Mouse (Mus musculus): Measurements from ENCODE around the gene Nkpd1. TPM values are rescaled to one million over a fixed set of nuclear protein-coding genes. Genes with fewer than 3 reads are reported as not detected.

The Nkpd1 gene
- polyA plus RNA-seq, 1 experiment, result not detected

- Histone ChIP-seq H3K4me3 (ENCODE audit: insufficient read depth, low read depth, low read length) (no peak overlapping the region), H3K27ac (replicated peaks; ENCODE audit: low read depth, low read length) (no peak overlapping the region), H3K4me1 (ENCODE audit: control insufficient read depth, insufficient read depth, insufficient read length, low read length) (0 out of 2 replicates have a peak, but pooled peaks cover 5% of the 10 kb centered on the region)
Measured at GRCm38 (mm10) chr7:19567426-19567825, 49.8 kb downstream of the Nkpd1 start.

GRCm38 (mm10) chr7:19569647-19570046 is 52.0 kb downstream of the Nkpd1 start:
- H3K4me1 ChIP-seq (ENCODE audit: control insufficient read depth, insufficient read depth, insufficient read length, low read length), result 0 out of 2 replicates have a peak, but pooled peaks cover 5% of the 10 kb centered on the region
- H3K27ac ChIP-seq (replicated peaks; ENCODE audit: low read depth, low read length), result no peak overlapping the region
- no peak overlapping the region for H3K4me3 ChIP-seq (ENCODE audit: insufficient read depth, low read depth, low read length)

- peaks cover 7% of the 10 kb centered on the region; the same call in 1 of the 2 replicates for H3K4me1 ChIP-seq (ENCODE audit: control insufficient read depth, insufficient read depth, insufficient read length, low read length)
- H3K4me3 ChIP-seq (ENCODE audit: insufficient read depth, low read depth, low read length), result peak overlapping the region; percentile 69
- peak overlapping the region; percentile 98 for H3K27ac ChIP-seq (replicated peaks; ENCODE audit: low read depth, low read length)
Measured at GRCm38 (mm10) chr7:19572926-19573775, 55.5 kb downstream of the Nkpd1 start.

- Histone ChIP-seq H3K4me1 (ENCODE audit: control insufficient read depth, insufficient read depth, insufficient read length, low read length) (peaks cover 7% of the 10 kb centered on the region; the same call in 1 of the 2 replicates), H3K27ac (replicated peaks; ENCODE audit: low read depth, low read length) (peak overlapping the region; percentile 98), H3K4me3 (ENCODE audit: insufficient read depth, low read depth, low read length) (peak overlapping the region; percentile 69)
Measured at GRCm38 (mm10) chr7:19573776-19574140, 56.1 kb downstream of the Nkpd1 start.

Other genes with a start within 250 kb of the Nkpd1 start
- gene Vasp, start 246.0 kb upstream of the Nkpd1 start, polyA plus RNA-seq (2012; ENCODE audit: insufficient read depth, insufficient read length, missing spikeins), result 13.4 and 19.2 TPM in 2 replicates
- gene Ppm1n, start 237.8 kb upstream of the Nkpd1 start, polyA plus RNA-seq (2012; ENCODE audit: insufficient read depth, insufficient read length, missing spikeins), result not detected in 2 replicates
- 14.9 and 16.6 TPM in 2 replicates for gene Rtn2, start 235.2 kb upstream of the Nkpd1 start, polyA plus RNA-seq (2012; ENCODE audit: insufficient read depth, insufficient read length, missing spikeins)
- 2.7 and 48.0 TPM in 2 replicates for gene Fosb, start 207.8 kb upstream of the Nkpd1 start, polyA plus RNA-seq (2012; ENCODE audit: insufficient read depth, insufficient read length, missing spikeins)
- 32.6 and 38.4 TPM in 2 replicates for gene Ercc1, start 173.1 kb upstream of the Nkpd1 start, polyA plus RNA-seq (2012; ENCODE audit: insufficient read depth, insufficient read length, missing spikeins)
- 3.3 and 5.5 TPM in 2 replicates for gene Cd3eap, start 158.4 kb upstream of the Nkpd1 start, polyA plus RNA-seq (2012; ENCODE audit: insufficient read depth, insufficient read length, missing spikeins)
- gene Ppp1r13l, start 158.1 kb upstream of the Nkpd1 start, polyA plus RNA-seq (2012; ENCODE audit: insufficient read depth, insufficient read length, missing spikeins), result 1.7 and 4.1 TPM in 2 replicates
- gene Ercc2, start 135.8 kb upstream of the Nkpd1 start, polyA plus RNA-seq (2012; ENCODE audit: insufficient read depth, insufficient read length, missing spikeins), result 4.4 and 6.4 TPM in 2 replicates
- gene Klc3, start 113.7 kb upstream of the Nkpd1 start, polyA plus RNA-seq (2012; ENCODE audit: insufficient read depth, insufficient read length, missing spikeins), result not detected in 2 replicates
- gene Ckm, start 113.1 kb upstream of the Nkpd1 start, polyA plus RNA-seq (2012; ENCODE audit: insufficient read depth, insufficient read length, missing spikeins), result 328 and 404 TPM in 2 replicates
- gene Mark4, start 59.0 kb upstream of the Nkpd1 start, polyA plus RNA-seq (2012; ENCODE audit: insufficient read depth, insufficient read length, missing spikeins), result 9.8 and 10.9 TPM in 2 replicates
- gene Exoc3l2, start 54.5 kb upstream of the Nkpd1 start, polyA plus RNA-seq (2012; ENCODE audit: insufficient read depth, insufficient read length, missing spikeins), result 0.79 and 1.0 TPM in 2 replicates
- gene Bloc1s3, start 9.5 kb upstream of the Nkpd1 start, polyA plus RNA-seq (2012; ENCODE audit: insufficient read depth, insufficient read length, missing spikeins), result 3.4 and 4.0 TPM in 2 replicates
- gene Trappc6a, start 9.4 kb upstream of the Nkpd1 start, polyA plus RNA-seq (2012; ENCODE audit: insufficient read depth, insufficient read length, missing spikeins), result 39.3 and 49.9 TPM in 2 replicates
- gene Ppp1r37, start 45.2 kb downstream of the Nkpd1 start, polyA plus RNA-seq (2012; ENCODE audit: insufficient read depth, insufficient read length, missing spikeins), result 35.9 and 48.9 TPM in 2 replicates
- gene Zfp296, start 59.4 kb downstream of the Nkpd1 start, polyA plus RNA-seq (2012; ENCODE audit: insufficient read depth, insufficient read length, missing spikeins), result 0.67 and 0.75 TPM in 2 replicates
- gene Gemin7, start 59.8 kb downstream of the Nkpd1 start, polyA plus RNA-seq (2012; ENCODE audit: insufficient read depth, insufficient read length, missing spikeins), result 44.2 and 47.4 TPM in 2 replicates
- 9.6 and 17.9 TPM in 2 replicates for gene Clasrp, start 86.6 kb downstream of the Nkpd1 start, polyA plus RNA-seq (2012; ENCODE audit: insufficient read depth, insufficient read length, missing spikeins)
- gene Relb, start 111.6 kb downstream of the Nkpd1 start, polyA plus RNA-seq (2012; ENCODE audit: insufficient read depth, insufficient read length, missing spikeins), result 7.1 and 10.5 TPM in 2 replicates
- gene Clptm1, start 147.2 kb downstream of the Nkpd1 start, polyA plus RNA-seq (2012; ENCODE audit: insufficient read depth, insufficient read length, missing spikeins), result 72.2 and 77.2 TPM in 2 replicates
- 1.7 TPM in 1 of 2 replicates, not detected in the other for gene Apoc2, start 160.1 kb downstream of the Nkpd1 start, polyA plus RNA-seq (2012; ENCODE audit: insufficient read depth, insufficient read length, missing spikeins)
- not detected in 2 replicates for gene Gm44805, start 163.6 kb downstream of the Nkpd1 start, polyA plus RNA-seq (2012; ENCODE audit: insufficient read depth, insufficient read length, missing spikeins)
- not detected in 2 replicates for gene Apoc4, start 163.6 kb downstream of the Nkpd1 start, polyA plus RNA-seq (2012; ENCODE audit: insufficient read depth, insufficient read length, missing spikeins)
- 1,406 and 1,867 TPM in 2 replicates for gene Apoc1, start 174.8 kb downstream of the Nkpd1 start, polyA plus RNA-seq (2012; ENCODE audit: insufficient read depth, insufficient read length, missing spikeins)
- 777 and 1,675 TPM in 2 replicates for gene Apoe, start 181.3 kb downstream of the Nkpd1 start, polyA plus RNA-seq (2012; ENCODE audit: insufficient read depth, insufficient read length, missing spikeins)
- 64.2 and 86.3 TPM in 2 replicates for gene Tomm40, start 197.6 kb downstream of the Nkpd1 start, polyA plus RNA-seq (2012; ENCODE audit: insufficient read depth, insufficient read length, missing spikeins)
- gene Nectin2, start 232.6 kb downstream of the Nkpd1 start, polyA plus RNA-seq (2012; ENCODE audit: insufficient read depth, insufficient read length, missing spikeins), result 36.0 and 38.3 TPM in 2 replicates